Mouse (Mus musculus) brain, adult 2 months (tissue): ENCODE data around the gene Ubap2l.

ENCODE experiments used
- DNase-seq: peaks from one replicate; pipeline ENCODE4 v3.0.0; 2011; ENCODE audit warnings: low read depth, low spot score

The Ubap2l gene

DNA sequence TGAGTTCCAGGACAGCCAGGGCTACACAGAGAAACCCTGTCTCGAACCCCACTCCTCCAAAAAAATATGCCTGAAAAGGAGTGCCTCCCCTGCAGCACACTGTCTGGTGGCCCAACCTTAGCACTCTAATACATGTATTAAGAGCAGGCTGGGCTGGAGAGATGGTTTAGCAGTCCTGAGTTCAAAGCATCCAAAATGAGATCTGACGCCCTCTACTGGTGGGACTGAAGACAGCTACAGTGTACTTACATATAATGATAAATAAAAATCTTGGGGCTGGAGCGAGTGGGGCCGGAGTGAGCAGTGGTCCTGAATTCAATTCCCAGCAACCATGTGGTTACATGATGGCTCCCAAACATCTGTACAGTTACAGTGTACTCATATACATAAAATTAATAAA, 85.5 kb downstream of the Ubap2l start:
- DNase-seq, result peak; percentile 45

GRCm38 (mm10) chr3:89965972-89966371, 86.5 kb downstream of the Ubap2l start:
- no peak for DNase-seq

DNA sequence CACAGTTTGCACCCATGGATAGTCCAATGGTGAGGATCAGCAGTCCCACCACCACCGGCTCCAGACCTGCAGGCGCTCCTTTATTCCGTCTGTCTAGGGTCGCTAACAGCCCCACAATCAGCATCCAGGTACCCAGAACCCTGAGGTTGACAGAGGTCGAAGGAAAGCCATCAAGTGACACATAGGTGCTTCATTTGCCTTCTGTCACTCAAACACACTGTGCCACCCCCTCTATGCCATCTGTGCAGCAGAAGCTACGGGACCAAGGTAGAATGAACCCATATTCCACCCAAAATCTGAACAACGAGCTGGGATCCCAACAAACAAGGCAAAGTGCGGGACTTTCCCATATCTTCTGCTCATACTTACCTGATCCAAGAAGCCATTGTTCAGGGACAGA, 86.9 kb downstream of the Ubap2l start:
- no peak for DNase-seq

GRCm38 (mm10) chr3:89963926-89964739, 88.3 kb downstream of the Ubap2l start:
- DNase-seq, result peak; percentile 88

- peak; percentile 77 for DNase-seq
These were observed 89.1 kb downstream of the Ubap2l start, which contains the start of gene Atp8b2 for GRCm38 (mm10) chr3:89963221-89963763. Gene Atp8b2, minus strand, starts transcription at chr3:89963508.

DNA sequence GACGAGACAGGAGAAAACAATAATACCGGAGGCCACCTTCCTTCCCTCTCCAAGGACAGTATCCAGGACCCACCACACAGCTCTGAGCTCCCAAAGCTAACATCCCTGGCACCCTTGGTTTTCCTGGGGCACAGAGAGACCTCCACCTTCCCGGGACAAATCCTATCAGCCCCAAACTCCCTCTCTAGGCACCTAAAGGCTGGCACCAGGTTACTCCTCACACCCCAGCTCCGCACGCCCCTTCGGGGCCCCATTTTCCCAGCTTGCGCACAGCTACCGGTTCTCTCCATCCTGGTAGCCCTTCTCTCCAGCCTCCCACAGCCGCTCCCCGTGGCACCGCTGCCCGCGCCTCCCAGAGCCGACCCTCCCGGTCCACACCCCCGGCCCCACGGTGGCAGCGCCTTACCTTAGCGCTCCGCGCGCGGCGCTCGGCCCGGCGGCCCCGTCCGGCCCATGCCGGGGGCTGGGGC, 89.6 kb downstream of the Ubap2l start:
- DNase-seq, result no peak

DNA sequence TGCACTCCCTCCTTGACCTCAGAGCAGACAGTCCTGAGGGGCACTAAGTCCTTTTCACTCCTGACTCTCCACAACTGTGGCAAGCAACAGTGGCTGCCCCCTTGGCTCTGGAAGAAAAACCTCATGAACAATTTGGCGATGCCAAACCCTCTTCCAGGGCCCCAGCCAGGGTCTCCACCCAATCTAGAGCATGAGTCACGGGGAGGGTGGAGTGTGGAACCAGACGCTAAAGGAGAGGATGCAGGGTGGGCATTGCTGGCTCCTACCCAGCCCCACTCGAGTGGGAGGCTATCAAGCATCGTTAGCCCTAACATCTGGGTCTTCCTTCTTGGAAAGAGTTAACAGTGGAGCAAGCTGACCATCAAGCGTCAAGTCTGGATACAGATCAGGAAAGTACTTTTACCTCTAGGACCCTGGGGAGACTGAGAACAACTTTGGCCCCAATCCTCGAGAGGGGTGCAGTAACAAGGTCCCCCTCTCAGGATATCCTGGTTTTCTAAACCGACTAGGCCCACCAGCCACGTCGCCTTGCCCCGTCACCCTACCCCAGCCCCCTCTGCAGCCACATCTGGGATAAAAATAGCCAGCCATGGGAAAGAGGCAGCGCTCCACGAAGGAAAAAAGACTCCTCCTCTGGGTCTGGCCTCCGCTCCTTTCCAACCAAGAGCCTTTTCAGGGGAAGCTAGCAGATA, 90.2 kb downstream of the Ubap2l start:
- DNase-seq, result peak; percentile 50

- DNase-seq, result no peak
These were observed 91.0 kb downstream of the Ubap2l start for GRCm38 (mm10) chr3:89961436-89961835.

- DNase-seq, result peak; percentile 97
These were observed 92.0 kb downstream of the Ubap2l start for GRCm38 (mm10) chr3:89960469-89960868.

- peak; percentile 96 for DNase-seq
These were observed 93.0 kb downstream of the Ubap2l start for GRCm38 (mm10) chr3:89959435-89959834.

- no peak for DNase-seq
These were observed 94.5 kb downstream of the Ubap2l start for GRCm38 (mm10) chr3:89957880-89958279.

DNA sequence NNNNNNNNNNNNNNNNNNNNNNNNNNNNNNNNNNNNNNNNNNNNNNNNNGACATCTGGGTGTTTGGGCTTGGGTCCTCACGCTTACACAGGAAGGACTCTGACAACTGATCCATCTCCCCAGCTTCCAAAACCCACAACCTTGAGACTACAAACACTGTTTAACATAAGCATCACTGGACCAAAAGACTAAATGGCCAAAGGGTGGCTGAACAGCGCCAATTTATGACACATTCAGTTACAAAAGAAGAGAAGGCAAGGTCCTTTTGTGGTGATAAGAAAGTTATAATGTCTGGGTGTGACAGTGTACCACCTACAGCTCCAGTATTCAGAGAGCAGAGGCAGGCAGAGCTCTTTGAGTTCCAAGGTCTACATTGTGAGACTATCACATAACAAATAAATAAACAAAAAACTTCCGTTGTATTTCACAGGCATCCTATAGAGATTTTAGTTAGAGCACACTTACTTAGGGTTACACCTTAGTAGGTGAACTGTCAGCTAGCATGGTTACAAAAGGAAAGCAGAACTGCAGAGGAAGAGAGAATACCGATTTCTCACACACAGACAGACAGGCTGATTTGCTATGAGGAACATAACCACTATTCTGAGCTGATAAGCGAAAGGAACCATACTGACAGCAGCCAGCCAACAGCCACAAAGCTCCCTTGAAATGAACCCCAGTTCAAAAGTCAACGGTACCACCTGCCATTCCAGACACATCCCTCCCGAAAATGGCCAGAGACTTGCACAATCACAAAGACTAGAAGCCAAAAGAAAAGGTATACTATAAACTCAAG, 96.1 kb downstream of the Ubap2l start:
- no peak for DNase-seq

DNA sequence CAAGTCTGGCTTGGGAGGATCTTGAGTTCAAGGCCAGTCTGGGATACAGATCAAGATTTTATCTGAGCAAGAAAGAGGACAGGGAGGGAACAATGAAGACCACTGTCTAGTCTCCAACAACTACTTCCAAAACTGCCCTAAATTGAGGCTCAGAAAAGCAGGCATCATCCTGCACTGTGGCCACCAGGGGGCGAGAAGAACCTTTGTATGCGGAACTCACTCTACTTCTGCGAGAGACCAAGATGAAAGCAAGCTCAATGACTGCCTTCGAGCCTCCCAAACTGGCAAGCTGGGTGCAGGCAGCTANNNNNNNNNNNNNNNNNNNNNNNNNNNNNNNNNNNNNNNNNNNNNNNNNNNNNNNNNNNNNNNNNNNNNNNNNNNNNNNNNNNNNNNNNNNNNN, 99.0 kb downstream of the Ubap2l start:
- DNase-seq, result peak; percentile 90
